Mouse (Mus musculus) mammary gland, adult 2 months (tissue): Measurements from ENCODE around the gene Jam3. TPM values are rescaled to one million over a fixed set of nuclear protein-coding genes. Genes with fewer than 3 reads are reported as not detected.

Experiments
- polyA plus RNA-seq: library from polyadenylated mRNA; depleted of rRNA; stranded (reverse); fragments of >200 nt; gene quantifications from 2 replicates; pipeline ENCODE4 v1.2.3, GENCODE M21; 2012; ENCODE audit warnings: low replicate concordance; rRNA removed

The Jam3 gene
- polyA plus RNA-seq, result 14.6 and 24.4 TPM in 2 replicates

DNA sequence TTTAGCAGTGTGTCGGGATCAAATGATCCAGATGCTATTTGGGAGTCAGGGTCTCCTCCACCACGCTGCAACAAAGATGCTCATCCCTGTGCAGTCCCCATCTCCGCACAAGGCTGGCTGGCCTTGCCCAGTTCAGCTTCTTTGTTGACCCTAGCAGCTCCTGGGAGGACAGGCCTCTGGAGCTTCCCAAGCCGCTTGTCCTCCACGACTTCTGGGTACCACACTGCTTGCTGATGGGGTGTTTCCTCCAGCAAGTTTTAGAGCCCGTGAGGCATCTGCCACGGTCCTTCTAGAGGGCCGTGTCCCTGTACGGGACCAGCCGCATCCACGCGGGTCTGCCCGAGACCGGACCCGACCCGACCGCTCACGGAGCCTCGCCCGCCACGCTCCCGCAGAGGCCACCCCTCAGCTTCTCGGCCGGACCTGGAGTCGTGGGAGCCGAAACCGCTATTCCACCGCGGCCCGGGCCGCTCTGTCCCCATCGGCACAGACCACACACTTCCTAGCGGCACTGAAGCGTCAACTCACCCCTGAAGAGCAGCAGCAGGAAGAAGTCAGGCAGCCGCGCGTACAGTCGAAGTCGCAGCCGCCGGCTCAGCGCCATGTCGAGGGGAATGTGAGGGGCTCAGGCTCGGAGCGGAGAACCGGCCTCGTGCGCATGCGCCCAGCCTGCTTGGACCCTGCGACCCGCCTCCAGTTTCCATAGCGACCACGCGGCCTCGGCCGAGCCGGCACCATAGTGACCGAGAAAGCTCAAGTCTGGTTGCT lies at the start of gene Jam3:
Gene Jam3 (minus strand): TSS at position 659 of the 768 bp plus-strand sequence.

Other genes starting within 250 kb of the Jam3 start
- 0.33 TPM in 1 of 2 replicates, not detected in the other for gene Gm1110, start 232.3 kb downstream of the Jam3 start, polyA plus RNA-seq
- 12.6 and 33.5 TPM in 2 replicates for gene Acad8, start 155.9 kb downstream of the Jam3 start, polyA plus RNA-seq
- gene Thyn1, start 155.7 kb downstream of the Jam3 start, polyA plus RNA-seq, result 3.7 and 9.2 TPM in 2 replicates
- gene Vps26b, start 125.4 kb downstream of the Jam3 start, polyA plus RNA-seq, result 29.1 and 55.4 TPM in 2 replicates
- 14.2 and 17.5 TPM in 2 replicates for gene Ncapd3, start 125.2 kb downstream of the Jam3 start, polyA plus RNA-seq
- 0.22 and 0.73 TPM in 2 replicates for gene Igsf9b, start 143.8 kb upstream of the Jam3 start, polyA plus RNA-seq
- not detected in 2 replicates for gene Spata19, start 241.4 kb upstream of the Jam3 start, polyA plus RNA-seq